Mouse (Mus musculus) embryonic facial prominence, embryonic 12.5 days (tissue): Measurements from ENCODE around the gene Nmrk1. TPM values are rescaled to one million over a fixed set of nuclear protein-coding genes. Genes with fewer than 3 reads are reported as not detected.
A peak's percentile ranks its signal among the peaks of the same experiment; 100 is the strongest.

Experiments
- ATAC-seq: fragments of 200-750 bp; cut with Nextera tagmentation; 2 replicates; pipeline ENCODE4 v1.8.0; 2017; ENCODE audit not compliant: insufficient number of reproducible peaks, insufficient read depth, low FRiP score, low TSS enrichment
- H3K27ac ChIP-seq: fragments of 300-500 bp; sonication (generic); 2 replicates; pipeline ENCODE4 v1.5.1; 2016; ENCODE audit warnings: mild to moderate bottlenecking
- H3K27me3 ChIP-seq: fragments of 300-500 bp; sonication (generic); 2 replicates; pipeline ENCODE4 v1.6.1; 2016; ENCODE audit warnings: mild to moderate bottlenecking, moderate library complexity
- H3K36me3 ChIP-seq: fragments of 300-500 bp; sonication (generic); 2 replicates; pipeline ENCODE4 v1.6.1; 2016; ENCODE audit warnings: mild to moderate bottlenecking
- H3K4me1 ChIP-seq: fragments of 300-500 bp; sonication (generic); 2 replicates; pipeline ENCODE4 v1.6.1; 2016
- H3K4me2 ChIP-seq: fragments of 300-500 bp; sonication (generic); replicated peaks from 2 replicates; pipeline ENCODE4 v1.6.1; 2016; ENCODE audit warnings: mild to moderate bottlenecking, moderate library complexity
- H3K4me3 ChIP-seq: fragments of 300-500 bp; sonication (generic); 2 replicates; pipeline ENCODE4 v1.5.1; 2016; ENCODE audit warnings: mild to moderate bottlenecking
- H3K9ac ChIP-seq: fragments of 300-500 bp; sonication (generic); 2 replicates; pipeline ENCODE4 v1.6.1; 2016; ENCODE audit warnings: mild to moderate bottlenecking, moderate library complexity
- H3K9me3 ChIP-seq: fragments of 300-500 bp; sonication (generic); 2 replicates; pipeline ENCODE4 v1.6.1; 2016; ENCODE audit warnings: mild to moderate bottlenecking, moderate library complexity
- WGBS: fragments of 180-500 bp; shearing (Covaris S2); methylation state at CpG from one replicate; pipeline ENCODE4 v1.1.7; 2016; 5-methylcytosine and 5-hydroxymethylcytosine counted together
- polyA plus RNA-seq: library from polyadenylated mRNA; unstranded; fragments of >200 nt; fragmentation: Nextera tagmentation; extraction: Ambion mirVana; gene quantifications from 2 replicates; pipeline ENCODE4 v1.2.1, GENCODE M21; 2016

Gene Nmrk1
- polyA plus RNA-seq, 1 experiment from 2014 or later: 15.6 TPM

DNA sequence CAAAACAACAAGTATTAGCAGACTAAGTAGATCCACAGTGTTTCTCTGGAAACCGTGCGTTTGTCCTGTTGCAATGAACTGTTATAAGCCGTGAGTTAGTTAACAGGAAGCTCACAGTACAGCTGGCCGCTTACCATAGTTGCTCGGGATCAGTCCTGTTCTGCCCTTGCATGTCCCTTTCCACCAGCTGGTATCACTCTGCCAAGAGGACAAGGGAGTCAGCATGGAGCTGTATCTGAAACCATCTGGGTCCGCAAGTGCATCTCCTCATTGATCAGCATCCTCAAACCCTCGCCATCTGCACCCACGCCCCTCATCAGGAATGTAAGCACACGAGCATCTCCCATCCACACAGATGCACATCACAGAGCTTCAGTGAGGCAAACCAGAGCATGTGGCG, 38.0 kb upstream of the Nmrk1 start:
- Histone ChIP-seq H3K27me3 (no peaks in the 10 kb centered on the region), H3K36me3 (no peaks in the 10 kb centered on the region), H3K4me2 (no peak overlapping the region), H3K9me3 (no peaks in the 10 kb centered on the region), H3K4me3 (no peak overlapping the region), H3K27ac (no peak overlapping the region), H3K9ac (no peak overlapping the region), H3K4me1 (peaks cover 4% of the 10 kb centered on the region; the same call in 1 of the 2 replicates)
- no peak for ATAC-seq
- WGBS: 84% methylated on average over 10 of the region's 10 CpGs

DNA sequence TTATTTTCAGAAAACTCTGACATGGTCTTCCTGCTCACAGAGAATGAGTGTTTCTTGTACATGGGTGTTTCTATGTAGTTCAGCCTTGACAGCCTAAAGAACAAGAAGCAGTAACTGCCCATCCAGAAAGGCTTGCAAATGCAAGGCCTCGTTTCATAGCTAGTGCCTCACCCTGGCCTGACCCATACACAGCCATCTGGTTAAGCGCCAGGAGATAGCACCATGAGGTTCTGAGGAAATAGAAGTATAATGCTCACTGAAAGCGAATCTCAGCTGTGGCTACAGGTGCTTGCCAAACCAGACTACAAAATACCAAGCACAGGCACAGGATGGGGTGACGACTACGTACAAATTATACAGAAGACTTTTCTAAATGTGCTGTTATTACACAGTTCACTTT, 34.9 kb upstream of the Nmrk1 start:
- H3K4me2 ChIP-seq: no peak overlapping the region
- no peaks in the 10 kb centered on the region for H3K36me3 ChIP-seq
- H3K27ac ChIP-seq: no peak overlapping the region
- no peak for ATAC-seq
- no peak overlapping the region for H3K9ac ChIP-seq
- no peaks in the 10 kb centered on the region for H3K9me3 ChIP-seq
- H3K27me3 ChIP-seq: no peaks in the 10 kb centered on the region
- WGBS: 87% methylated on average over 5 of the region's 5 CpGs
- H3K4me1 ChIP-seq: 0 out of 2 replicates have a peak, but pooled peaks cover 5% of the 10 kb centered on the region
- H3K4me3 ChIP-seq: no peak overlapping the region

DNA sequence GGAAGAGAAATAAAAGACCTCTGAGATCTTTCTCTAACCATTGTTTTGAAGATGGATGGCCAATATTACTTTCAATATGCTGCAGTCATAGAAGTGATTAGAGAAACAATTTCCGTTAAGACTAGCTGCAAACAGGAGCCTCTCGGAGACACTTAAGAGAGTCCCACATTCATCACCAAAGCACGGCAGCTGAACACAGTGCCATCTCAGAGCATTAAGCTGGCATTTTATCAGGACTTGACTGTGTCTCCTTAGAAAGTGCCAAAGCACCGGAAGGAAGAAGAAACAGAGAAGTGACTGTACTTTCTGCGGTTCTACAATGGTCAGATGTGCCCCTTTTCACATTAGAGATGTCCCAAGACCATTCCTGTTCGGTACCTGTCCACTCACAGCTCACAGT, 34.0 kb upstream of the Nmrk1 start:
- Histone ChIP-seq H3K4me2 (no peak overlapping the region), H3K4me1 (0 out of 2 replicates have a peak, but pooled peaks cover 5% of the 10 kb centered on the region), H3K36me3 (no peaks in the 10 kb centered on the region), H3K27ac (no peak overlapping the region), H3K9me3 (no peaks in the 10 kb centered on the region), H3K9ac (no peak overlapping the region), H3K4me3 (no peak overlapping the region), H3K27me3 (no peaks in the 10 kb centered on the region)
- WGBS: 82% methylated on average over 6 of the region's 6 CpGs
- ATAC-seq: no peak

DNA sequence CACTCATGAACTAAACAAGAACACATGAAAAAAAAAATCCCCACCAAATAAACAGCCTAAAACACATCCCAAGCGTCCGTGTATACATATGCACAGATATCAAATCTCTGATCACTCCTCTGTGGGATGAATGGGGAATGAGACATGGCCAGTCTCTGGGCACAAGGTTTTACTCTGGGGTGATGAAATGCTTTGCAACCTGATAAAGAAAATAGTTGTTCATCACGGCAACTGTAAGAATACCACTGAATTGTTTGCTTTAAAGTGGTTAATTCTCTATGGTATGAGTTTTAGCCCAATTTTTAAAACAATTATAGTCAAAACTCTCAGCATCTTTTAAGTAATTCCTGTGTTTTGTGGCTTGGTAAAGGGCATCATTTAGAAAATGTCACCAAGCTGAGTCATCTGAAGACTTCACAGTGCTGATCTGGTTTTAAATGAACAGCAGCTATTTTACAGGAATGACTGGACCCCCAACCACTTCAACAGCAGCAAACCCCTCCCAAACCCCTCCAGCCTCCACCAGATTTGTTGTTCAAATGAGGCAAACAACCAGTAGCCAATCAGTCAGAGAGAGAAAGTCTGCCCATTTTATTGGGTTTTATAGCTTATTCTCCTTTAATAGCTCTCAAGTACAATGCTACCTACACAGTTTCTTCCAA, 33.4 kb upstream of the Nmrk1 start:
- Histone ChIP-seq H3K9ac (no peak overlapping the region), H3K36me3 (no peaks in the 10 kb centered on the region), H3K4me2 (no peak overlapping the region), H3K4me1 (0 out of 2 replicates have a peak, but pooled peaks cover 5% of the 10 kb centered on the region), H3K27me3 (no peaks in the 10 kb centered on the region), H3K27ac (no peak overlapping the region), H3K4me3 (no peak overlapping the region), H3K9me3 (no peaks in the 10 kb centered on the region)
- ATAC-seq: no peak
- 84% methylated on average over 3 of the region's 3 CpGs for WGBS

DNA sequence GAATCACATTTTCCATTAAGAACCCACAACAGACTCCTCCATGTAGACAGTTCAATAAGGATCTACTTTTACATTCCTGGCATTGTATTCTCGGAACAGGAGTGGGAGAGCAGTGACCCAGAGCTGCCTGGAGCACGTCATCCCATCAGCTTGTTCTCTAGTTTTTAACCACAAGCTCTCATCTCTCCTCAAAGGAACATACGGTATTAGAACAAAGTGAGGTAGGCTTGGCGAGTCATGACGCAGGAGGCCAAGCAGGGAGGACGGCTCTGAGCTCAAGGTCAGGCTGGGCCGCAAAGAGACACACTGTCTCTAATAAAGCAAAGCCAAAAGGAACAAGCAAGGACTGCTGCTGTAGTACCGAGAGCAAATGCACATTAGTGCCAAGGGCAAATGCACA, 32.7 kb upstream of the Nmrk1 start:
- Histone ChIP-seq H3K27ac (no peak overlapping the region), H3K4me1 (0 out of 2 replicates have a peak, but pooled peaks cover 5% of the 10 kb centered on the region), H3K36me3 (no peaks in the 10 kb centered on the region), H3K9ac (no peak overlapping the region), H3K9me3 (no peaks in the 10 kb centered on the region), H3K4me2 (no peak overlapping the region), H3K27me3 (no peaks in the 10 kb centered on the region), H3K4me3 (no peak overlapping the region)
- ATAC-seq: no peak
- 80% methylated on average over 8 of the region's 8 CpGs for WGBS

DNA sequence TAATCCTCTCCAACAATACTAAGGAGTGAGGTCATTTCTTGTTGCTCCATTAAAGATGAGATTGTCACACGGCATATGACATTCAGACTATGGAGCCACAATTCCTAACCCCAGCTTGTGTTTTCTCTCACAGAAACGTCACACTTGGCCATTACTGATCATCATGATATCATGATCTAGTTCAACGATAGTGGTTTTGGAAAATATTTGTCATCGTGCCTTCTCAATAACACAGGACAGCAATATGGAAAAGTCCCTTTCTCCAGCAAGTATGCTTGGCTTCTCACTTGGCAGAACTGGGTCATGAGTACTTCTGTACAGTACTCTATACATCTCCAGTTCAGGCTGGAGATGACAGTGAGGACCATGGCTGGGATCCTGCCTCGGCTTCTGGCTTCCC, 32.1 kb upstream of the Nmrk1 start:
- H3K27me3 ChIP-seq: no peaks in the 10 kb centered on the region
- no peak overlapping the region for H3K4me3 ChIP-seq
- no peaks in the 10 kb centered on the region for H3K9me3 ChIP-seq
- H3K4me1 ChIP-seq: 0 out of 2 replicates have a peak, but pooled peaks cover 5% of the 10 kb centered on the region
- H3K27ac ChIP-seq: no peak overlapping the region
- 90% methylated on average over 5 of the region's 5 CpGs for WGBS
- ATAC-seq: no peak
- no peaks in the 10 kb centered on the region for H3K36me3 ChIP-seq
- no peak overlapping the region for H3K9ac ChIP-seq
- no peak overlapping the region for H3K4me2 ChIP-seq

DNA sequence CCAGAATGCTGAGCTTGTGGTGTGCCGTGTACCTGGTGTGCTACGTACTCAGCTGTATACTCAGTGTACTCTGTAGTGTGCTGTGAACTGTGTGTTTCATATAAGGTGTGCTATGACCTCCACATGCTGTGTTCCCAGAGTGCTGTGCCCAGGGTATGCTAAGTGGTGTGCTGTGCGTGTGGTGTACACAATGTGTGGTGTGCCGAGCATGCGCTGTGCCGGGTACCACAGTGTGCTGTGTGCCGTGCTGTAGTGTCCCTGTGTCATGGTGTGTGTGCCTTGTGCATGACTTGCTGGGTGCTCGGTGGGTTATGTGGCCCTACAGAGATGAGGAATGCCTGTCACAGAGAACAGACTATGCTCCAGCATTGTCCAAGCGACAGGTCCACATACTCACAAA, 31.1 kb upstream of the Nmrk1 start:
- no peak for ATAC-seq
- WGBS: 95% methylated on average over 9 of the region's 9 CpGs

DNA sequence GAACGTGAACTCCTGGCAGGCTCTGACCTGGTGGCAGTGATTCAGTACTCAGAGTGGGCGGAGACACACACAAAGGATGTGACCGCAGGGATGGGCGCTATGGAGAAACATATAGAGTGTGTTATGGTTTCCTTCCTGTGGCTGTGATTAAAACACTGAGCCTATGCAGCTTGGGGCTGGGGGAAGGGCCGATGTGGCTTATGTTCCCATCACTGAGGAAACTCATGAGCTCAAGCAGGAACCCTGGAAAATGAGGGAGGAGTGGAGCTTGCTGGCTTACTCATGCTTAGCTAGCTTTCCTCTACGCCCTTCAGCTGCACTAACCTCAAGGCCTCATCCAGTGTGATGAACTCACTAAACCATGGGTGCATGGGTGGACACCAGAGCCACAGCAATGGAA, 28.7 kb upstream of the Nmrk1 start:
- Histone ChIP-seq H3K4me1 (0 out of 2 replicates have a peak, but pooled peaks cover 7% of the 10 kb centered on the region), H3K27ac (no peak overlapping the region), H3K4me2 (no peak overlapping the region), H3K4me3 (no peak overlapping the region), H3K9me3 (no peaks in the 10 kb centered on the region), H3K36me3 (no peaks in the 10 kb centered on the region), H3K27me3 (no peaks in the 10 kb centered on the region), H3K9ac (no peak overlapping the region)
- ATAC-seq: no peak
- 81% methylated on average over 6 of the region's 6 CpGs for WGBS

More for the DNA sequence above, 31.1 kb upstream of the Nmrk1 start:
- Histone ChIP-seq H3K36me3 (no peaks in the 10 kb centered on the region), H3K27ac (no peak overlapping the region), H3K9me3 (no peaks in the 10 kb centered on the region), H3K27me3 (no peaks in the 10 kb centered on the region), H3K9ac (no peak overlapping the region), H3K4me1 (0 out of 2 replicates have a peak, but pooled peaks cover 5% of the 10 kb centered on the region), H3K4me3 (no peak overlapping the region), H3K4me2 (no peak overlapping the region)

DNA sequence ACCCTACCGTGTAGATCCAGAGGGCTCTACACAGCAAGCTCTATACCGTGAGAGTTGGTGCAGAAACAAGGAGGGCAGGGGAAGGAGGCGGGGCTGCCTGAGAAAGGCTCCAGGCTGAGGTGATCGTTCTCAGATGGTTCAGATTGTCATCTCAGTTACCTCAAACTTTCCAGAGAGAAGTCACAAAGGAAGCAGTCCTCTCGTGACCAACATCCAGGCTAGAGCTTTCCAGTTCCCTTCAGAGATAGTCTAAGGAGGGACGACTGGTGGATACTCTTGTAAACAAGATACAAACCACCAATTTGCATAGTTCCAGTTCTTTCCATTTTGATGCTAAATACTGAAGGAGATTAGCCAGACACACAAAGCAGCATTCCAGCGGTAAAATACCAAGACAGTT, 23.8 kb upstream of the Nmrk1 start:
- Histone ChIP-seq H3K36me3 (no peaks in the 10 kb centered on the region), H3K9me3 (no peaks in the 10 kb centered on the region), H3K27ac (no peak overlapping the region), H3K4me3 (no peak overlapping the region), H3K4me2 (no peak overlapping the region), H3K27me3 (no peaks in the 10 kb centered on the region), H3K9ac (no peak overlapping the region), H3K4me1 (0 out of 2 replicates have a peak, but pooled peaks cover 2% of the 10 kb centered on the region)
- WGBS: 49% methylated on average over 7 of the region's 7 CpGs
- ATAC-seq: no peak

DNA sequence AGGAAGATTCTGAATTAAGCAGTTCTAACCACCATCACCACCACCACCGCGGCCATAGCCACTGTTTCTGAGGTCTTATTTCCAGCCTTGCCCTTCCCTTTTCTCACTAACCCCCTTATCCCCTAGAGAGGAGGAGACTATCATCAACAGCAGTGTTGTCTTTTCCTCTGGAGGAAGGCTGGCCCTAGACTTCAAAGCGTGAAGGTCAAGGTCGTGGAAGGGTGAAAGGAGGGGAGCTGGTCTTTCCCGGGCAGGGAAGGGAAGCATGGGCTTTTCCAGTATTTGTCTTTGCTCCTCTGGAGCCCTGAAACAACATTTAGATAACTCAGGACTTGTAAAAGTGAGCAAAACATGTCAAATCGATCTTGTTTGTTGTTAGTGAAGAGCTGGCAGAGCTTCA, 22.8 kb upstream of the Nmrk1 start:
- no peak for ATAC-seq
- 61% methylated on average over 6 of the region's 6 CpGs for WGBS
- H3K4me2 ChIP-seq: no peak overlapping the region
- no peaks in the 10 kb centered on the region for H3K9me3 ChIP-seq
- 0 out of 2 replicates have a peak, but pooled peaks cover 2% of the 10 kb centered on the region for H3K4me1 ChIP-seq
- H3K27ac ChIP-seq: no peak overlapping the region
- H3K4me3 ChIP-seq: no peak overlapping the region
- H3K36me3 ChIP-seq: no peaks in the 10 kb centered on the region
- H3K9ac ChIP-seq: no peak overlapping the region
- H3K27me3 ChIP-seq: no peaks in the 10 kb centered on the region

DNA sequence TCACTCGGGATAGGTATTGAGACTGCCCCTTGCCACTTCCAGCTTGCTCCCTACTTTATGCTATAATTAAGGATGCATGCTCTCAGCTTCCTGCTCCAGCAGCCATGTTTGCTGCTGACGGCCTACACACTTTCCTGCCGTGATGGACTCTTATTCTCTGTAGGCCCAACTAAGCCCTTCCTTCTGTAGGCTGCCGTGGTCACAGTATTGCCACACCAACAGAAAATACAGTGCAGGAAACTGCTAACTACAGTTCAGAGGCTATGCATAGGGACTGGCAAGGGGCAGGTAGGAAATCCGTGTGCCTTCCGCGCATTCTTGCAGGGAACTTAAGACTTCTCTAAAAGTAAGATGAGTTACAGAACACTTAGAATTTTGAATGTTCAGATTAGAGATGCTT, 17.4 kb upstream of the Nmrk1 start:
- Histone ChIP-seq H3K27ac (0 out of 2 replicates have a peak overlapping the region, but pooled peaks have one; percentile 17), H3K36me3 (no peaks in the 10 kb centered on the region), H3K9me3 (no peaks in the 10 kb centered on the region), H3K4me1 (0 out of 2 replicates have a peak, but pooled peaks cover 5% of the 10 kb centered on the region), H3K4me3 (no peak overlapping the region), H3K9ac (no peak overlapping the region), H3K27me3 (no peaks in the 10 kb centered on the region), H3K4me2 (no peak overlapping the region)
- 80% methylated on average over 7 of the region's 7 CpGs for WGBS
- no peak for ATAC-seq

DNA sequence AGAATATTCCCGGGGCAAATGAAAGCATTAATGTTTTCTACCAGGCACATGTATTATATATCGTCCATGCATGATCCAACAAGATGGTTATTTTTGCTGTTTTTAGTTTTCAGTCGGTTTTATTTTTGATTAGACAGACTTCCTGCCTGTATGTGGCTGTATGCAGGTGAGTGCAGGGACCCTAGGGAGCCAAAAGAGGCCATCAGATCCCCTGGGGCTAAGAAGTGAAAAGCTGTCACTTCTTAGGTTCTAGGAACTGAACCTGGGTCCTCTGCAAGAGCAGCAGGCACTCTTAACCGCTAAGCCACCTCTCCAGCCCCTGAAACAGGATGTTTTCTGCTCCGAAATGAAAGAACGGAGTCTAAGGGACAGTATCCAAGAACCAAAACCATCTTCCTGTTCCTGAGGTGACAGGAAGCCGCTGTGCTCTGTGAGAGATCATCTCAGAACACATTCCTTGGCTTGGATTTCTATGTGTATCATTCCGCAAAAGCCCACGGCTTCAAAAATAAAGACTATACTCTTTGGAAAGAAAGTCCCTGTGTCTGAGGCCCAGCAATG, 16.0 kb upstream of the Nmrk1 start:
- H3K4me3 ChIP-seq: no peak overlapping the region
- no peak overlapping the region for H3K4me2 ChIP-seq
- no peaks in the 10 kb centered on the region for H3K9me3 ChIP-seq
- H3K4me1 ChIP-seq: 0 out of 2 replicates have a peak, but pooled peaks cover 5% of the 10 kb centered on the region
- H3K27ac ChIP-seq: no peak overlapping the region
- H3K27me3 ChIP-seq: no peaks in the 10 kb centered on the region
- WGBS: 72% methylated on average over 9 of the region's 9 CpGs
- H3K9ac ChIP-seq: no peak overlapping the region
- no peaks in the 10 kb centered on the region for H3K36me3 ChIP-seq
- no peak for ATAC-seq
